Mouse (Mus musculus): Measurements from ENCODE around the gene Prrc2b. TPM values are rescaled to one million over a fixed set of nuclear protein-coding genes. Genes with fewer than 3 reads are reported as not detected.

Gene Prrc2b
- total and polyA plus RNA-seq, 2 experiments, result 5.5 to 14.7 TPM

GRCm38 (mm10) chr2:32282727-32283126, 131.8 kb downstream of the Prrc2b start:
- Histone ChIP-seq H3K4me3 (ENCODE audit: insufficient read depth, low read depth, low read length) (no peak overlapping the region), H3K36me3 (ENCODE audit: control insufficient read depth, insufficient read depth, low read length) (peaks cover 35% of the 10 kb centered on the region), H3K27ac (replicated peaks; ENCODE audit: insufficient read depth, low read depth, low read length) (peak overlapping the region; percentile 34; the same call in 1 of the 2 replicates), H3K4me1 (ENCODE audit: control insufficient read depth, insufficient read depth, low read length) (peaks cover 11% of the 10 kb centered on the region), H3K27me3 (ENCODE audit: control insufficient read depth, insufficient read depth, low read length) (no peaks in the 10 kb centered on the region), H3K79me2 (ENCODE audit: control insufficient read depth, insufficient read depth, low read length) (peaks cover 6% of the 10 kb centered on the region; the same call in 1 of the 2 replicates), H3K9ac (ENCODE audit: low read depth, low read length) (no peak overlapping the region)
- WGBS, result 24% methylated on average over 1 of the region's 1 CpGs
- no peak for TF ChIP-seq POLR2A (IDR thresholded peaks at IDR 0.05; ENCODE audit: extremely low read depth, insufficient read depth, low read length)
- TF ChIP-seq CTCF (IDR thresholded peaks at IDR 0.05; ENCODE audit: low read depth, low read length), result peak; percentile 91
- peak; percentile 81 for DNase-seq (ENCODE audit: extremely low read depth, low read depth, low spot score)

- Histone ChIP-seq H3K4me1 (ENCODE audit: control insufficient read depth, insufficient read depth, low read length) (peaks cover 11% of the 10 kb centered on the region), H3K27ac (replicated peaks; ENCODE audit: insufficient read depth, low read depth, low read length) (no peak overlapping the region), H3K79me2 (ENCODE audit: control insufficient read depth, insufficient read depth, low read length) (peaks cover 11% of the 10 kb centered on the region; the same call in 1 of the 2 replicates), H3K27me3 (ENCODE audit: control insufficient read depth, insufficient read depth, low read length) (no peaks in the 10 kb centered on the region), H3K36me3 (ENCODE audit: control insufficient read depth, insufficient read depth, low read length) (peaks cover 26% of the 10 kb centered on the region), H3K4me3 (ENCODE audit: insufficient read depth, low read depth, low read length) (no peak overlapping the region), H3K9ac (ENCODE audit: low read depth, low read length) (no peak overlapping the region)
- WGBS, result 79% methylated on average over 3 of the region's 3 CpGs
- DNase-seq (ENCODE audit: extremely low read depth, low read depth, low spot score), result no peak
- TF ChIP-seq POLR2A (IDR thresholded peaks at IDR 0.05; ENCODE audit: extremely low read depth, insufficient read depth, low read length) (no peak), CTCF (IDR thresholded peaks at IDR 0.05; ENCODE audit: low read depth, low read length) (no peak)
These were observed 133.1 kb downstream of the Prrc2b start for GRCm38 (mm10) chr2:32283986-32284385.

Other genes with a start within 250 kb of the Prrc2b start
- 0.13 and 0.18 TPM in 2 replicates for gene Aif1l, start 200.9 kb upstream of the Prrc2b start, total RNA-seq (2014; rRNA removed)
- 0.10 and 0.16 TPM in 2 replicates for gene Aif1l, start 200.9 kb upstream of the Prrc2b start, polyA plus RNA-seq (2012; rRNA removed)
- 5.3 and 7.1 TPM in 2 replicates for gene Nup214, start 176.6 kb upstream of the Prrc2b start, total RNA-seq (2014; rRNA removed)
- gene Nup214, start 176.6 kb upstream of the Prrc2b start, polyA plus RNA-seq (2012; rRNA removed), result 10.2 and 11.5 TPM in 2 replicates
- gene Fam78a, start 66.2 kb upstream of the Prrc2b start, total RNA-seq (2014; rRNA removed), result 0.37 and 0.40 TPM in 2 replicates
- gene Fam78a, start 66.2 kb upstream of the Prrc2b start, polyA plus RNA-seq (2012; rRNA removed), result 0.54 and 0.87 TPM in 2 replicates
- gene Plpp7, start 55.6 kb upstream of the Prrc2b start, total RNA-seq (2014; rRNA removed), result 0.34 and 0.37 TPM in 2 replicates
- gene Plpp7, start 55.6 kb upstream of the Prrc2b start, polyA plus RNA-seq (2012; rRNA removed), result 1.3 and 2.3 TPM in 2 replicates
- 10.9 and 11.9 TPM in 2 replicates for gene Pomt1, start 85.5 kb downstream of the Prrc2b start, total RNA-seq (2014; rRNA removed)
- 19.5 and 21.5 TPM in 2 replicates for gene Pomt1, start 85.5 kb downstream of the Prrc2b start, polyA plus RNA-seq (2012; rRNA removed)
- 27.5 and 36.7 TPM in 2 replicates for gene Uck1, start 109.1 kb downstream of the Prrc2b start, total RNA-seq (2014; rRNA removed)
- gene Uck1, start 109.1 kb downstream of the Prrc2b start, polyA plus RNA-seq (2012; rRNA removed), result 66.1 and 96.7 TPM in 2 replicates
- gene Golga2, start 136.3 kb downstream of the Prrc2b start, total RNA-seq (2014; rRNA removed), result 16.0 and 17.1 TPM in 2 replicates
- gene Golga2, start 136.3 kb downstream of the Prrc2b start, polyA plus RNA-seq (2012; rRNA removed), result 13.4 and 17.0 TPM in 2 replicates
- gene Swi5, start 137.0 kb downstream of the Prrc2b start, total RNA-seq (2014; rRNA removed), result 313 and 384 TPM in 2 replicates
- 171 and 203 TPM in 2 replicates for gene Swi5, start 137.0 kb downstream of the Prrc2b start, polyA plus RNA-seq (2012; rRNA removed)
- 9.5 and 10.0 TPM in 2 replicates for gene Ciz1, start 201.2 kb downstream of the Prrc2b start, total RNA-seq (2014; rRNA removed)
- gene Ciz1, start 201.2 kb downstream of the Prrc2b start, polyA plus RNA-seq (2012; rRNA removed), result 47.1 and 71.7 TPM in 2 replicates
- gene Dnm1, start 202.3 kb downstream of the Prrc2b start, total RNA-seq (2014; rRNA removed), result 0.09 and 0.40 TPM in 2 replicates
- 0.60 and 0.90 TPM in 2 replicates for gene Dnm1, start 202.3 kb downstream of the Prrc2b start, polyA plus RNA-seq (2012; rRNA removed)
- gene 1110008P14Rik, start 230.9 kb downstream of the Prrc2b start, total RNA-seq (2014; rRNA removed), result 25.8 and 32.5 TPM in 2 replicates
- 103 and 144 TPM in 2 replicates for gene 1110008P14Rik, start 230.9 kb downstream of the Prrc2b start, polyA plus RNA-seq (2012; rRNA removed)
- 2.1 and 10.0 TPM in 2 replicates for gene Lcn2, start 237.2 kb downstream of the Prrc2b start, total RNA-seq (2014; rRNA removed)
- gene Lcn2, start 237.2 kb downstream of the Prrc2b start, polyA plus RNA-seq (2012; rRNA removed), result 29.3 and 45.5 TPM in 2 replicates
- 22.6 and 30.7 TPM in 2 replicates for gene Ptges2, start 244.8 kb downstream of the Prrc2b start, total RNA-seq (2014; rRNA removed)
- gene Ptges2, start 244.8 kb downstream of the Prrc2b start, polyA plus RNA-seq (2012; rRNA removed), result 24.4 and 25.5 TPM in 2 replicates

Data from liver, adult 2 months (tissue).